Mouse (Mus musculus) lung, embryonic 16.5 days (tissue): Measurements from ENCODE around the gene Prpf18. TPM values are rescaled to one million over a fixed set of nuclear protein-coding genes. Genes with fewer than 3 reads are reported as not detected.

Experiments
- ATAC-seq: fragments of 200-750 bp; cut with Nextera tagmentation; 2 replicates; pipeline ENCODE4 v1.8.0; 2017; ENCODE audit warnings: low read depth, mild to moderate bottlenecking, moderate library complexity
- H3K27ac ChIP-seq: fragments of 300-500 bp; sonication (generic); 2 replicates; pipeline ENCODE4 v1.5.1; 2014; ENCODE audit warnings: mild to moderate bottlenecking, control low read depth, low read length
- H3K27me3 ChIP-seq: fragments of 300-500 bp; sonication (generic); 2 replicates; pipeline ENCODE4 v1.6.1; 2014; ENCODE audit warnings: low read depth, low read length, mixed read lengths; ENCODE audit not compliant: control insufficient read depth, insufficient read depth
- H3K36me3 ChIP-seq: fragments of 300-500 bp; sonication (generic); 2 replicates; pipeline ENCODE4 v1.6.1; 2014; ENCODE audit warnings: low read length; ENCODE audit not compliant: control insufficient read depth, insufficient read depth
- H3K4me1 ChIP-seq: fragments of 300-500 bp; sonication (generic); replicated peaks from 2 replicates; pipeline ENCODE4 v1.6.1; 2014; ENCODE audit warnings: low read length, mixed read lengths; ENCODE audit not compliant: control insufficient read depth, insufficient read depth
- H3K4me2 ChIP-seq: fragments of 300-500 bp; sonication (generic); 2 replicates; pipeline ENCODE4 v1.6.1; 2014; ENCODE audit warnings: low read depth, low read length, control low read depth
- H3K4me3 ChIP-seq: fragments of 300-500 bp; sonication (generic); 2 replicates; pipeline ENCODE4 v1.5.1; 2014; ENCODE audit warnings: mild to moderate bottlenecking, low read length, control low read depth
- H3K9ac ChIP-seq: fragments of 300-500 bp; sonication (generic); 2 replicates; pipeline ENCODE4 v1.6.1; 2014; ENCODE audit warnings: low read length, control low read depth
- H3K9me3 ChIP-seq: fragments of 300-500 bp; sonication (generic); 2 replicates; pipeline ENCODE4 v1.6.1; 2016; ENCODE audit warnings: low read length; ENCODE audit not compliant: control insufficient read depth
- WGBS: fragments of 180-500 bp; shearing (Covaris S2); extraction: QIAGEN DNeasy Blood & Tissue Kit; methylation state at CpG from one replicate; pipeline ENCODE4 v1.1.7; 2014; 5-methylcytosine and 5-hydroxymethylcytosine counted together
- polyA plus RNA-seq: library from polyadenylated mRNA; unstranded; fragments of >200 nt; fragmentation: Nextera tagmentation; extraction: Ambion mirVana; gene quantifications from 2 replicates; pipeline ENCODE4 v1.2.1, GENCODE M21; 2015

Gene Prpf18
- polyA plus RNA-seq, 1 experiment from 2014 or later, result 47.9 TPM

- Histone ChIP-seq H3K4me3 (no peak overlapping the region), H3K9me3 (no peaks in the 10 kb centered on the region), H3K4me2 (no peak overlapping the region), H3K36me3 (peaks cover 32% of the 10 kb centered on the region), H3K27me3 (no peaks in the 10 kb centered on the region), H3K9ac (no peak overlapping the region), H3K4me1 (peaks cover 18% of the 10 kb centered on the region; the same call in 1 of the 2 replicates), H3K27ac (no peak overlapping the region)
- 60% methylated on average over 4 of the region's 4 CpGs for WGBS
- no peak for ATAC-seq
These were observed 78.5 kb downstream of the Prpf18 start for GRCm38 (mm10) chr2:4573386-4573785.

GRCm38 (mm10) chr2:4572498-4573263, 79.2 kb downstream of the Prpf18 start:
- no peak for ATAC-seq
- Histone ChIP-seq H3K9ac (no peak overlapping the region), H3K4me1 (peaks cover 16% of the 10 kb centered on the region; the same call in 1 of the 2 replicates), H3K27me3 (no peaks in the 10 kb centered on the region), H3K27ac (no peak overlapping the region), H3K9me3 (no peaks in the 10 kb centered on the region), H3K4me2 (no peak overlapping the region), H3K36me3 (peaks cover 32% of the 10 kb centered on the region), H3K4me3 (no peak overlapping the region)
- 62% methylated on average over 7 of the region's 7 CpGs for WGBS

Other genes with a start within 250 kb of the Prpf18 start
- gene Bend7, start 65.7 kb upstream of the Prpf18 start, polyA plus RNA-seq, result 11.9 and 12.3 TPM in 2 replicates
- gene Sephs1, start 229.5 kb upstream of the Prpf18 start, polyA plus RNA-seq, result 85.6 and 89.5 TPM in 2 replicates